Mouse (Mus musculus): ENCODE data around the gene Amigo2. TPM values are rescaled to one million over a fixed set of nuclear protein-coding genes. Genes with fewer than 3 reads are reported as not detected.

Amigo2 gene
- polyA plus RNA-seq, 1 experiment from 2014 or later: 11.5 TPM

GRCm38 (mm10) chr15:97272831-97273230, 25.7 kb upstream of the Amigo2 start:
- H3K36me3 ChIP-seq (replicated peaks; ENCODE audit: control insufficient read depth, insufficient read depth): no peaks in the 10 kb centered on the region
- WGBS: 81% methylated on average over 3 of the region's 3 CpGs
- no peak overlapping the region for H3K4me2 ChIP-seq (replicated peaks)
- no peak overlapping the region for H3K4me3 ChIP-seq (replicated peaks; ENCODE audit: low read length)
- no peak overlapping the region for H3K27ac ChIP-seq
- H3K27me3 ChIP-seq (ENCODE audit: control insufficient read depth, insufficient read depth, low read length): no peaks in the 10 kb centered on the region
- H3K9me3 ChIP-seq (ENCODE audit: control insufficient read depth, low read length): no peaks in the 10 kb centered on the region
- ATAC-seq (ENCODE audit: low FRiP score) (no peak), DNase-seq (ENCODE audit: low spot score) (no peak)
- H3K4me1 ChIP-seq (replicated peaks; ENCODE audit: control insufficient read depth, insufficient read depth, low read length): peaks cover 18% of the 10 kb centered on the region
- H3K9ac ChIP-seq: no peak overlapping the region

GRCm38 (mm10) chr15:97271985-97272697, 25.1 kb upstream of the Amigo2 start:
- WGBS: 43% methylated on average over 7 of the region's 7 CpGs
- Histone ChIP-seq H3K4me3 (replicated peaks; ENCODE audit: low read length) (no peak overlapping the region), H3K9ac (no peak overlapping the region), H3K27me3 (ENCODE audit: control insufficient read depth, insufficient read depth, low read length) (no peaks in the 10 kb centered on the region), H3K4me1 (replicated peaks; ENCODE audit: control insufficient read depth, insufficient read depth, low read length) (peaks cover 17% of the 10 kb centered on the region), H3K9me3 (ENCODE audit: control insufficient read depth, low read length) (no peaks in the 10 kb centered on the region), H3K27ac (no peak overlapping the region), H3K36me3 (replicated peaks; ENCODE audit: control insufficient read depth, insufficient read depth) (no peaks in the 10 kb centered on the region), H3K4me2 (replicated peaks) (no peak overlapping the region)
- no peak for DNase-seq (ENCODE audit: low spot score)
- ATAC-seq (ENCODE audit: low FRiP score): peak; percentile 34; the same call in 1 of the 2 replicates

GRCm38 (mm10) chr15:97267094-97267695, 20.1 kb upstream of the Amigo2 start:
- no peak overlapping the region for H3K4me3 ChIP-seq (replicated peaks; ENCODE audit: low read length)
- H3K27me3 ChIP-seq (ENCODE audit: control insufficient read depth, insufficient read depth, low read length): no peaks in the 10 kb centered on the region
- no peak overlapping the region for H3K4me2 ChIP-seq (replicated peaks)
- no peak overlapping the region for H3K27ac ChIP-seq
- no peak overlapping the region for H3K9ac ChIP-seq
- no peaks in the 10 kb centered on the region for H3K36me3 ChIP-seq (replicated peaks; ENCODE audit: control insufficient read depth, insufficient read depth)
- ATAC-seq (ENCODE audit: low FRiP score) (no peak), DNase-seq (ENCODE audit: low spot score) (no peak)
- no peaks in the 10 kb centered on the region for H3K9me3 ChIP-seq (ENCODE audit: control insufficient read depth, low read length)
- 74% methylated on average over 8 of the region's 8 CpGs for WGBS
- no peaks in the 10 kb centered on the region for H3K4me1 ChIP-seq (replicated peaks; ENCODE audit: control insufficient read depth, insufficient read depth, low read length)

- H3K4me3 ChIP-seq (replicated peaks; ENCODE audit: low read length): no peak overlapping the region
- H3K27ac ChIP-seq: no peak overlapping the region
- H3K4me2 ChIP-seq (replicated peaks): no peak overlapping the region
- 88% methylated on average over 14 of the region's 14 CpGs for WGBS
- no peak for ATAC-seq (ENCODE audit: low FRiP score)
- DNase-seq (ENCODE audit: low spot score): no peak
- H3K36me3 ChIP-seq (replicated peaks; ENCODE audit: control insufficient read depth, insufficient read depth): no peaks in the 10 kb centered on the region
- H3K9me3 ChIP-seq (ENCODE audit: control insufficient read depth, low read length): no peaks in the 10 kb centered on the region
- H3K9ac ChIP-seq: no peak overlapping the region
- no peaks in the 10 kb centered on the region for H3K4me1 ChIP-seq (replicated peaks; ENCODE audit: control insufficient read depth, insufficient read depth, low read length)
- H3K27me3 ChIP-seq (ENCODE audit: control insufficient read depth, insufficient read depth, low read length): no peaks in the 10 kb centered on the region
These were observed 19.3 kb upstream of the Amigo2 start for GRCm38 (mm10) chr15:97266236-97266845.

- WGBS: 70% methylated on average over 9 of the region's 9 CpGs
- DNase-seq (ENCODE audit: low spot score): no peak
- no peak overlapping the region for H3K4me2 ChIP-seq (replicated peaks)
These were observed 15.2 kb upstream of the Amigo2 start for GRCm38 (mm10) chr15:97262251-97262650.

GRCm38 (mm10) chr15:97259968-97260597, 13.0 kb upstream of the Amigo2 start:
- no peak overlapping the region for H3K4me3 ChIP-seq (replicated peaks; ENCODE audit: low read length)
- H3K9ac ChIP-seq: no peak overlapping the region
- no peaks in the 10 kb centered on the region for H3K36me3 ChIP-seq (replicated peaks; ENCODE audit: control insufficient read depth, insufficient read depth)
- no peak overlapping the region for H3K4me2 ChIP-seq (replicated peaks)
- H3K27me3 ChIP-seq (ENCODE audit: control insufficient read depth, insufficient read depth, low read length): no peaks in the 10 kb centered on the region
- H3K4me1 ChIP-seq (replicated peaks; ENCODE audit: control insufficient read depth, insufficient read depth, low read length): no peaks in the 10 kb centered on the region
- ATAC-seq (ENCODE audit: low FRiP score) (no peak), DNase-seq (ENCODE audit: low spot score) (no peak)
- WGBS: 77% methylated on average over 11 of the region's 11 CpGs
- H3K27ac ChIP-seq: no peak overlapping the region
- no peaks in the 10 kb centered on the region for H3K9me3 ChIP-seq (ENCODE audit: control insufficient read depth, low read length)

More at GRCm38 (mm10) chr15:97262251-97262650, 15.2 kb upstream of the Amigo2 start:
- no peaks in the 10 kb centered on the region for H3K36me3 ChIP-seq (replicated peaks; ENCODE audit: control insufficient read depth, insufficient read depth)
- H3K27ac ChIP-seq: no peak overlapping the region
- no peaks in the 10 kb centered on the region for H3K4me1 ChIP-seq (replicated peaks; ENCODE audit: control insufficient read depth, insufficient read depth, low read length)
- H3K27me3 ChIP-seq (ENCODE audit: control insufficient read depth, insufficient read depth, low read length): no peaks in the 10 kb centered on the region
- no peaks in the 10 kb centered on the region for H3K9me3 ChIP-seq (ENCODE audit: control insufficient read depth, low read length)
- no peak overlapping the region for H3K9ac ChIP-seq
- no peak for ATAC-seq (ENCODE audit: low FRiP score)
- no peak overlapping the region for H3K4me3 ChIP-seq (replicated peaks; ENCODE audit: low read length)

GRCm38 (mm10) chr15:97259300-97259699, 12.2 kb upstream of the Amigo2 start:
- no peak overlapping the region for H3K4me2 ChIP-seq (replicated peaks)
- no peak overlapping the region for H3K4me3 ChIP-seq (replicated peaks; ENCODE audit: low read length)
- DNase-seq (ENCODE audit: low spot score) (no peak), ATAC-seq (ENCODE audit: low FRiP score) (no peak)
- H3K4me1 ChIP-seq (replicated peaks; ENCODE audit: control insufficient read depth, insufficient read depth, low read length): no peaks in the 10 kb centered on the region
- H3K27me3 ChIP-seq (ENCODE audit: control insufficient read depth, insufficient read depth, low read length): no peaks in the 10 kb centered on the region
- no peaks in the 10 kb centered on the region for H3K36me3 ChIP-seq (replicated peaks; ENCODE audit: control insufficient read depth, insufficient read depth)
- no peak overlapping the region for H3K27ac ChIP-seq
- 81% methylated on average over 8 of the region's 8 CpGs for whole genome bisulfite sequencing
- no peaks in the 10 kb centered on the region for H3K9me3 ChIP-seq (ENCODE audit: control insufficient read depth, low read length)
- no peak overlapping the region for H3K9ac ChIP-seq

GRCm38 (mm10) chr15:97258483-97259230, 11.6 kb upstream of the Amigo2 start:
- DNase-seq (ENCODE audit: low spot score): no peak
- Histone ChIP-seq H3K36me3 (replicated peaks; ENCODE audit: control insufficient read depth, insufficient read depth) (no peaks in the 10 kb centered on the region), H3K4me2 (replicated peaks) (no peak overlapping the region), H3K9me3 (ENCODE audit: control insufficient read depth, low read length) (no peaks in the 10 kb centered on the region), H3K9ac (no peak overlapping the region), H3K4me3 (replicated peaks; ENCODE audit: low read length) (no peak overlapping the region), H3K27me3 (ENCODE audit: control insufficient read depth, insufficient read depth, low read length) (no peaks in the 10 kb centered on the region), H3K27ac (no peak overlapping the region), H3K4me1 (replicated peaks; ENCODE audit: control insufficient read depth, insufficient read depth, low read length) (no peaks in the 10 kb centered on the region)
- ATAC-seq (ENCODE audit: low FRiP score): no peak
- 88% methylated on average over 17 of the region's 17 CpGs for WGBS

Data from hindbrain, embryonic 14.5 days (tissue).